Mouse (Mus musculus) granulocyte monocyte progenitor cell, adult 5-6 weeks (primary cell): ENCODE results near the gene Fbh1. TPM values are rescaled to one million over a fixed set of nuclear protein-coding genes. Genes with fewer than 3 reads are reported as not detected.

Experiments used
- ATAC-seq: replicated peaks from 2 replicates; pipeline ENCODE4 v1.8.0; 2016; ENCODE audit warnings: mild to moderate bottlenecking, moderate TSS enrichment, inconsistent platforms; ENCODE audit not compliant: poor library complexity, severe bottlenecking
- total RNA-seq, 2 experiments: library from RNA; stranded (forward) in 1 of 2; stranded (reverse) in 1 of 2; fragments of 200-712, 200-1000 nt in 1 of 2; fragments of >200 nt in 1 of 2; fragmentation: Nextera tagmentation in 1 of 2; gene quantifications; 2 replicates each; pipeline ENCODE4 v1.2.3; 2014 to 2017

Fbh1 gene
- total RNA-seq (2014; fragmentation: Nextera tagmentation) (92.6 and 97.2 TPM in 2 replicates), total RNA-seq (2017) (81.2 and 84.4 TPM in 2 replicates)

GRCm38 (mm10) chr2:11777091-11778068, at the start of gene Fbh1, which contains the start of gene Ankrd16:
Gene Fbh1, minus strand, starts transcription at chr2:11777582.
Gene Ankrd16, plus strand, starts transcription at chr2:11777876.
- peak; percentile 84 for ATAC-seq

GRCm38 (mm10) chr2:11801299-11801930, 24.0 kb upstream of the Fbh1 start:
- ATAC-seq = no peak

DNA sequence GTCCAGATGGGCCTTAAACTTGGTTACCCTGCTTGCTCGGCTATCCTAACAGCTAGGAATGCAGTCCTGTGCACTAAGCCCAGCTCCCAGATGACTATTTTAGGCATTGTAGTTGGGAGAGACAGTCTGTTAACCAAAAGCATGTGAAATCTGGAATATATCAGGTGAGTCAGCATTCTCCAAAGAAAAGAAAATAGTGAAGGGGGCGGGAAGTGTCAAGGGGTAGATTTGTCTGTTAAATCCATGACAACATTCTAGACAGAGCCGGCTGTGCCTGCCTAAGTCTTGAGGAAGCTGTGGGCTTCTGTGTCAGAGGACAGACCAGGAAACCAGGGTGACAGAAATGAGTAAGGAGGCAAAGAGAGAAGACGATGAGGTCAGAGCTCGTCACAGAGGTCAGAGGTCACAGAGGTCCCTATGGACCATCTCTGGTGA, 20.6 kb upstream of the Fbh1 start:
- no peak; the same call in 1 of the 2 replicates for ATAC-seq

- ATAC-seq = no peak
These were observed 17.3 kb upstream of the Fbh1 start for GRCm38 (mm10) chr2:11794668-11795067.

DNA sequence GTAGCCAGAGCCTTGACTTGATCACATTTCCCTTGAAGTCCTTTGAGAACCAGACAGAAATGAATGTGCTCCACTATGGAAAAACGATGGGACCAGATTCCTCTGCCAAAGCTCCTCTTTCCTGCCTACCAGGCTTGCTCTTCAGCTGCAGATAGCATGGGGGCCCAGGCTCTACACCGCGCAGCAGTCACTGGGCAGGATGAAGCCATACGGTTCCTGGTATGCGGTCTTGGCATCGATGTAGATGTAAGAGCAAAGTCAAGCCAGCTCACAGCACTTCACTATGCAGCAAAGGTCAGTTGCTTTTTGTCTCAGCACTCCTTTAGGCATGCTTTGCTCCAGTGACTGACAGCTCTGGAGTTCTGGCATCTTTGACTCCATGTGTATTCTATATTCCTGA, 6.8 kb upstream of the Fbh1 start:
- ATAC-seq = no peak

DNA sequence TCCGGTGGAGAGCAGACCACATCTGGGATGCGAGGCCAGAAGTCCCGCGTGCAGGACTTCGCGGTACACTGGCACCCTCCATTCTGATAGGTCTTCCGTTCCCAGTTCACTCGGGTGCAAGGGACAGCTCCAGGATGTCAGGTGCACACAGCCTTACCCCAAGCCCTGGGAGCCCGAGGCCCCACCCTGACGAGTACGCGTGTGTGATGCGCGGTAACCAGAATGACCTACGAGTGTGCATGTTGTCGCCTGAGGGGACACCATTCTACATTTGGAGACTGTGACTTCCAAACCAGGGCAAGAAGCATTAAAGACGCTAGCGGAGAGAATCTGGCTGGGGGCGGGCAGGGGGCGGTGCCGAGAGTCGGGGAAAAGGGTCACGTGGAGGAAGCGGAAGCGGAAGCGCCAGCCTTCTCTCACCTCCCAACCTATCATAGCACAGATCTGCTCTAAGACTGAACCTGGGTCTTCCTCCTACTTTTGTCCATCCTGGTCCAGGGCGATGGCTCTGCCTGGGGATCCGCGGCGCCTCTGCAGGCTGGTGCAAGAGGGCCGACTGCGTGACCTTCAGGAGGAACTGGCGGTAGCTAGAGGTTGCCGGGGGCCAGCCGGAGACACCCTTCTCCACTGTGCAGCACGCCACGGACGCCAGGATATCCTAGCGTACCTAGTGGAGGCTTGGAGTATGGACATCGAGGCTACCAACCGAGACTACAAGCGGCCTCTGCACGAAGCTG, 873 bp upstream of the Fbh1 start:
- ATAC-seq = peak; percentile 68

DNA sequence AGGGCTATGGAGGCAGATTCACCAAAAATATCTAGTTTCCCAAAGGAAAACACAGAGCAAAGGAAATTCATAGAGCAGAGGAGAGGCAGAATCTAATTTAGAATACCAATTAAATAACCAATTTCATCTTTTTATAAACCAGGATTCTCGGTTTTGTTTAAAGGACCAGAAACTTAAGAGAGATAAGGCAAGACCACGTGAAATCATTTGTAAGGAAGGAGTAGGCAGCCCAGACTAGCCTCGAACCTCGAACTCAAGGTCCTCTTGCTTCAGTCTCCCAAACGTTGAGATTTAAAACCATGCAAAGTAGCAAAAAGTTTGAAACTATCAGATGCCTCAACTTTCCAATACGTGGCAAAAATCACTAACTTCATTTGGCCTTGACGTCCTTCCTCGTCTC, 967 bp downstream of the Fbh1 start:
- ATAC-seq = no peak

- no peak for ATAC-seq
These were observed 2.3 kb downstream of the Fbh1 start for GRCm38 (mm10) chr2:11775121-11775520.

GRCm38 (mm10) chr2:11774426-11774825, 3.0 kb downstream of the Fbh1 start:
- ATAC-seq = no peak

DNA sequence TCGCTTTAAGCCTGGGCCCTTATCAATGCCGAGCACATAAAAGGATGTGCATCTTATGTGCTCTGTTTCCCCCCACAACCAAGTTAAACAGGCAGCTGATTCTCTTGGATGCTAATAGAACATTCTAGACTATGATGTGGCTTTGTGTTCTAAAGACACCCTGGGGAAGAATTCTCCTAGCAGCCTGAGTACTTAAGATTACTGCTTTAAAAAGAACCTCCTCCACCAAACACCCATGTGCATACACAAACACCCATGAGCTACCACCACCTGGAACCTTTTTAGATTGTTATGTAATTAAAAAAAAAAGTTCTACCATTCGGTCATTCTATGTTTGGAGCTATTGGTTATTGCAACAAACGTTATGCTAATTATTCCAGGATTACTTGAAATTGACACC, 5.0 kb downstream of the Fbh1 start:
- ATAC-seq = peak; percentile 29; the same call in 1 of the 2 replicates

- peak; percentile 60 for ATAC-seq
These were observed 5.7 kb downstream of the Fbh1 start for GRCm38 (mm10) chr2:11771701-11772100.

DNA sequence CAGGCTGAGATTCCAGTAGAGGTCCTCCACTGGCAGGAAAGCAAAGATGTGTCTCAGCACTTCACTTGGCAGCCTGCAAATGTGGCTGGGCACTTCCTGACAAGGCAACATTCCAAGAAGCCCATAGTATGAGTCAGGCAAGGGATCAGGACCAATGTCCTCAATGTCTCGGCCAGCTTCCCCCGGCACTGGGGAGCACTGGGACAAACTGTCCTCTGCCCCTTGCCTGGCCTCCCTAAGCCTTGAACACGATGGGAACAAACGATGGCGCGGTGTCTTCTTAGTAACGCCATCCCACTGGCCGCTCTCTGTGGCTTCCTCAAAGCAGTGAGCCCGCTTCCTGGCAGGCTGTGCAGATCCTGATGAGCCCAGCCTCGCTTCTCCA, 10.2 kb downstream of the Fbh1 start:
- no peak for ATAC-seq

DNA sequence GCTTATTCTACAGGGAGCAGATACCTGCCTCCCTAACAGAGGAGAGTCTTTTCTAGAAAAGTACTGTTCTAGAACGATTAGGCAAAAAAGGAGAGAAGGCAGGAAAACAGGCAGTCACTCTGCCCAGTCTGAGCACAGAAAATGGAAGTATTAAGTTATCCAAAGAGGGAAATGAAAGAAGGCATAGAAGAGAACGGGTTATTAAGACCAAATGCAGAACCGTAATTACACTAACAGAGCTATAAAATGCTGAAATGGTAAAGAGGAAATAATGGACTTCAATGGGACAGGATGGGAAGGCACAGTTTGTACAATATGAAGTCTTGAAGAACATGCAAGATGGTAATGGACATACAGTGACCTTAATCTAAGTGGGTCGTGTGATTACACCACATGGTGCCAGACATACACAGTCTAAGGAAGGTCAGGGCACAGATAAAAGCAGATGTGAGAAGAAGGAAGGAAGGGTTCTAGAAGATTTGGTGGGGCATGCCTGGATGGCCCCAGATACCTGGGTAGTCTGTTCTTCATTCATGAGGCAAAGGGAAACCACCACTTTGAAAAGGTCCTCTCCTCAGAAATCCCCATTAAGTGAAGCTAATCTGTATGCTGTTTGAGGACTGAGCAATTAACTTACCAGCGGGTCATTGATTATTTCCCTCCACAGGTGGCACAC, 10.8 kb downstream of the Fbh1 start:
- ATAC-seq = peak; percentile 71

DNA sequence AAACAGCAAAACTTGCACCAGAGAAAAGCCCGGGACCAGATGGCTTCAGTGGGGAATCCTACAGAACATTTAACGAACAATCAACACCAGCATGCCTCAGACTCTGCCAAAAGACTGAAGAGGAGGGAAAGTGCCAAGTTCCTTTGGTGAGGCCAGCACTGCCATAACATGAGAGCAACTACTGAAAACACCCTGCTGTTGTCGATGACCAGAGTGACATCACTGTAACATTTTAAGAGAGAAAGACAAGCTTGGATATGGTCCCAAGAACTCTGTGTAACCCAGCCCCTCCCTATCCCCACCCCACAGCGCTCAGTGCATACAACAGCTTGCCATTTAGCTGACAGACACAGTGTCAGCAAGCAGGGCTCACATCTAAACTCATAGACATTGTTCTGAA, 11.7 kb downstream of the Fbh1 start:
- ATAC-seq = no peak

GRCm38 (mm10) chr2:11762541-11762940, 14.8 kb downstream of the Fbh1 start:
- ATAC-seq = no peak

GRCm38 (mm10) chr2:11739516-11740051, 37.8 kb downstream of the Fbh1 start:
- ATAC-seq = peak; percentile 98

- no peak for ATAC-seq
These were observed 38.6 kb downstream of the Fbh1 start for GRCm38 (mm10) chr2:11738794-11739193.

DNA sequence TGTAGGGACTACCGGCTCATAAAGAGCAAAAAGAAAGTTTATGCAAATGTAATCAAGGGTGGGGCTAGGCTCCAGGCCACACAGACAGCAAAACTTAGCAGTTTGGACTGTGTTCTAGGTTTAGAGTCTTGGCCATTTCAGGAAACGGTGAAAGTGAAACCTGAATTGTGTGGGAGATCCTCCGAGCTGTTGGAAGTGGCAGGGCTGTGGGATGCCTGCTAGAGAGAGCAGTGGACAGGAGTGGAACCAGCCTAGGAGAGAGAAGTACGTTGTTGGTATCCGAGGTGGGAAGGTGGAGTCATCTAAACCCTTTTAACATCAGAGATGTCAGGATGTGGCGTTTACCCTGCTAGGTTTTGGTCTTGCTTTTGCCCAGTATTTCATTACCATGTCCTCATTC, 41.5 kb downstream of the Fbh1 start:
- ATAC-seq = no peak

GRCm38 (mm10) chr2:11732978-11733377, 44.4 kb downstream of the Fbh1 start:
- ATAC-seq = no peak

- ATAC-seq = no peak
These were observed 48.3 kb downstream of the Fbh1 start for GRCm38 (mm10) chr2:11729091-11729490.
